33 mouse cellular contexts compared by ENCODE assay signal in genomic region chr16:16862288-16862687, GRCm38 (mm10). TPM values are rescaled to one million over a fixed set of nuclear protein-coding genes. Genes with fewer than 3 reads are reported as not detected.
A peak's percentile ranks its signal among the peaks of the same experiment; 100 is the strongest.
DNase-seq lines count a peak whose midpoint lies in the region; ATAC-seq and TF ChIP-seq lines count a peak whose summit lies in the region.
"Had no signal": no experiment of that assay in that cellular context is flagged by ENCODE, and none has a peak within 500 bp of the region (broad histone marks: within the 10 kb centered on the region; RNA-seq: fewer than 3 reads in every experiment).

No protein-coding gene starts in this region.

- H3K27me3 ChIP-seq in forebrain, embryonic 11.5 days (ENCODE audit: control insufficient read depth, insufficient read depth, low read length) = no peaks in the 10 kb centered on the region
- no peaks in the 10 kb centered on the region for H3K27me3 ChIP-seq in forebrain, postnatal 0 days (ENCODE audit: insufficient read depth, low read length)
- no peaks in the 10 kb centered on the region for H3K27me3 ChIP-seq in hindbrain, embryonic 14.5 days (ENCODE audit: control insufficient read depth, insufficient read depth, low read length)
- no peaks in the 10 kb centered on the region for H3K27me3 ChIP-seq in hindbrain, embryonic 11.5 days (ENCODE audit: control insufficient read depth, insufficient read depth, low read length)
- H3K27me3 ChIP-seq: embryonic facial prominence, embryonic 13.5 days; forebrain, embryonic 13.5 days; hindbrain, embryonic 15.5 days; intestine, embryonic 15.5 days had no signal

- no peak overlapping the region for H3K4me3 ChIP-seq in forebrain, embryonic 11.5 days (ENCODE audit: low read depth, low read length)
- H3K4me3 ChIP-seq in forebrain, postnatal 0 days (ENCODE audit: low read depth, low read length) = no peak overlapping the region
- H3K4me3 ChIP-seq in hindbrain, embryonic 14.5 days (replicated peaks; ENCODE audit: low read length) = no peak overlapping the region
- no peak overlapping the region for H3K4me3 ChIP-seq in hindbrain, embryonic 11.5 days (ENCODE audit: low read depth, low read length)
- H3K4me3 ChIP-seq: embryonic facial prominence, embryonic 10.5 days; embryonic facial prominence, embryonic 13.5 days; erythroblast, embryonic 14.5 days; forebrain, embryonic 13.5 days; gastrocnemius, adult 2 months; hindbrain, embryonic 10.5 days; hindbrain, embryonic 15.5 days; intestine, embryonic 15.5 days had no signal

- no peak overlapping the region for H3K4me2 ChIP-seq in forebrain, embryonic 11.5 days (ENCODE audit: low read depth, low read length, severe bottlenecking)
- no peak overlapping the region for H3K4me2 ChIP-seq in forebrain, postnatal 0 days (ENCODE audit: low read depth)
- no peak overlapping the region for H3K4me2 ChIP-seq in hindbrain, embryonic 14.5 days (replicated peaks)
- no peak overlapping the region for H3K4me2 ChIP-seq in hindbrain, embryonic 11.5 days (replicated peaks; ENCODE audit: low read depth, low read length)
- H3K4me2 ChIP-seq: embryonic facial prominence, embryonic 13.5 days; forebrain, embryonic 13.5 days; heart, embryonic 11.5 days; hindbrain, embryonic 15.5 days; intestine, embryonic 15.5 days had no signal

- no peak overlapping the region for H3K27ac ChIP-seq in forebrain, embryonic 11.5 days (ENCODE audit: low read depth, low read length)
- H3K27ac ChIP-seq in forebrain, postnatal 0 days (ENCODE audit: low read depth, low read length) = no peak overlapping the region
- no peak overlapping the region for H3K27ac ChIP-seq in hindbrain, embryonic 14.5 days
- no peak overlapping the region for H3K27ac ChIP-seq in hindbrain, embryonic 11.5 days (ENCODE audit: low read depth, low read length)
- H3K27ac ChIP-seq: embryonic facial prominence, embryonic 10.5 days; embryonic facial prominence, embryonic 13.5 days; forebrain, embryonic 13.5 days; gastrocnemius, adult 2 months; hindbrain, embryonic 10.5 days; hindbrain, embryonic 15.5 days; intestine, embryonic 15.5 days had no signal

- WGBS in forebrain, embryonic 11.5 days = 77% methylated on average over 3 of the region's 3 CpGs
- WGBS in forebrain, postnatal 0 days = 80% methylated on average over 3 of the region's 3 CpGs
- 84% methylated on average over 3 of the region's 3 CpGs for WGBS in hindbrain, embryonic 14.5 days
- WGBS in hindbrain, embryonic 11.5 days = 82% methylated on average over 3 of the region's 3 CpGs

- no peak for ATAC-seq in forebrain, embryonic 11.5 days (replicated peaks; ENCODE audit: low FRiP score)
- no peak for ATAC-seq in forebrain, postnatal 0 days
- ATAC-seq in hindbrain, embryonic 14.5 days (ENCODE audit: low FRiP score) = no peak
- ATAC-seq in hindbrain, embryonic 11.5 days (ENCODE audit: low FRiP score) = no peak
- ATAC-seq: activated CD4-positive, CD25-positive, alpha-beta regulatory T cell, adult 4 months; forebrain, embryonic 13.5 days; forebrain, embryonic 16.5 days; intestine, embryonic 15.5 days had no signal

- no peaks in the 10 kb centered on the region for H3K9me3 ChIP-seq in forebrain, embryonic 11.5 days (ENCODE audit: control insufficient read depth, low read length)
- H3K9me3 ChIP-seq in forebrain, postnatal 0 days (ENCODE audit: low read length) = no peaks in the 10 kb centered on the region
- no peaks in the 10 kb centered on the region for H3K9me3 ChIP-seq in hindbrain, embryonic 14.5 days (ENCODE audit: control insufficient read depth, low read length)
- no peaks in the 10 kb centered on the region for H3K9me3 ChIP-seq in hindbrain, embryonic 11.5 days (ENCODE audit: control insufficient read depth, low read length)
- H3K9me3 ChIP-seq: embryonic facial prominence, embryonic 10.5 days; embryonic facial prominence, embryonic 13.5 days; forebrain, embryonic 13.5 days; hindbrain, embryonic 10.5 days; hindbrain, embryonic 15.5 days; intestine, embryonic 15.5 days had no signal

- no peak overlapping the region for H3K9ac ChIP-seq in forebrain, embryonic 11.5 days (ENCODE audit: low read length)
- H3K9ac ChIP-seq in forebrain, postnatal 0 days = no peak overlapping the region
- H3K9ac ChIP-seq in hindbrain, embryonic 14.5 days = no peak overlapping the region
- no peak overlapping the region for H3K9ac ChIP-seq in hindbrain, embryonic 11.5 days (ENCODE audit: low read depth, low read length)
- H3K9ac ChIP-seq: embryonic facial prominence, embryonic 13.5 days; forebrain, embryonic 13.5 days; hindbrain, embryonic 15.5 days; intestine, embryonic 15.5 days had no signal

- H3K4me1 ChIP-seq in forebrain, embryonic 11.5 days (replicated peaks; ENCODE audit: control insufficient read depth, insufficient read depth, low read length) = no peaks in the 10 kb centered on the region
- no peaks in the 10 kb centered on the region for H3K4me1 ChIP-seq in forebrain, postnatal 0 days (ENCODE audit: insufficient read depth)
- H3K4me1 ChIP-seq in hindbrain, embryonic 14.5 days (replicated peaks; ENCODE audit: control insufficient read depth, insufficient read depth, low read length) = no peaks in the 10 kb centered on the region
- no peaks in the 10 kb centered on the region for H3K4me1 ChIP-seq in hindbrain, embryonic 11.5 days (replicated peaks; ENCODE audit: control insufficient read depth, insufficient read depth, low read length)
- H3K4me1 ChIP-seq: embryonic facial prominence, embryonic 13.5 days; forebrain, embryonic 13.5 days; hindbrain, embryonic 10.5 days; hindbrain, embryonic 15.5 days; intestine, embryonic 15.5 days had no signal

- TF ChIP-seq CTCF in forebrain, postnatal 0 days (IDR thresholded peaks at IDR 0.05; ENCODE audit: low read depth) = no peak

- no peaks in the 10 kb centered on the region for H3K36me3 ChIP-seq in forebrain, embryonic 11.5 days (ENCODE audit: control insufficient read depth, insufficient read depth, low read length)
- H3K36me3 ChIP-seq in forebrain, postnatal 0 days (ENCODE audit: insufficient read depth) = no peaks in the 10 kb centered on the region
- H3K36me3 ChIP-seq in hindbrain, embryonic 14.5 days (replicated peaks; ENCODE audit: control insufficient read depth, insufficient read depth) = no peaks in the 10 kb centered on the region
- no peaks in the 10 kb centered on the region for H3K36me3 ChIP-seq in hindbrain, embryonic 11.5 days (ENCODE audit: control insufficient read depth, insufficient read depth, low read length)
- H3K36me3 ChIP-seq: embryonic facial prominence, embryonic 10.5 days; embryonic facial prominence, embryonic 13.5 days; hindbrain, embryonic 10.5 days; hindbrain, embryonic 15.5 days; intestine, embryonic 15.5 days had no signal

- DNase-seq in forebrain, embryonic 11.5 days (ENCODE audit: low spot score) = peak; percentile 28
- DNase-seq in forebrain, postnatal 0 days = no peak
- DNase-seq in hindbrain, embryonic 14.5 days (ENCODE audit: low spot score) = peak; percentile 0
- no peak for DNase-seq in hindbrain, embryonic 11.5 days (ENCODE audit: low spot score)
- peak; percentile 1 for DNase-seq in right cerebral cortex, postnatal 10 days (ENCODE audit: low spot score in 2 of 2)
- no peak for DNase-seq in right cerebral cortex, postnatal 4 days
- DNase-seq: adrenal gland, adult 8-10 months; adrenal gland, postnatal 25 days; cerebellum, adult 11-12 months; cerebellum, adult 8-10 months; cerebellum, postnatal 10 days; cerebellum, postnatal 36 days; embryo, embryonic 11 days; gastrocnemius, adult 2 months; gastrocnemius, postnatal 14 days; heart, adult 18-20 months; heart, postnatal 36 days had no signal

RNA-seq across cellular contexts. Expression of gene Igll1, which starts 1.5 kb away (rescaled TPM):
- polyA plus RNA-seq in forebrain, embryonic 11.5 days (2014; fragmentation: Nextera tagmentation; extraction: Ambion mirVana) = not detected in 2 replicates
- not detected in 2 replicates for total RNA-seq in forebrain, postnatal 0 days (2014; rRNA removed)
- not detected in 2 replicates for polyA plus RNA-seq in forebrain, postnatal 0 days (2015; fragmentation: Nextera tagmentation; extraction: Ambion mirVana)
- not detected in 2 replicates for polyA plus RNA-seq in hindbrain, embryonic 14.5 days (2014; fragmentation: Nextera tagmentation; extraction: Ambion mirVana)
- polyA plus RNA-seq in hindbrain, embryonic 11.5 days (2014; fragmentation: Nextera tagmentation; extraction: Ambion mirVana) = not detected in 2 replicates
- total RNA-seq: adrenal gland, adult 8-10 months; adrenal gland, postnatal 25 days; gastrocnemius, adult 2 months; gastrocnemius, postnatal 14 days; gastrocnemius, postnatal 4 days; heart, adult 18-20 months; heart, postnatal 36 days had no signal
- polyA plus RNA-seq: brain, embryonic 14.5 days; cortical plate, adult 2 months; embryonic facial prominence, embryonic 10.5 days; embryonic facial prominence, embryonic 13.5 days; erythroblast, embryonic 14.5 days; frontal cortex, adult 2 months; heart, embryonic 11.5 days; heart, embryonic 14.5 days; heart, postnatal 0 days; hindbrain, embryonic 15.5 days had no signal

RNA-seq across cellular contexts. Expression of gene Top3b, which starts 8.2 kb away (rescaled TPM):
- 70.3 and 75.7 TPM in 2 replicates for polyA plus RNA-seq in forebrain, embryonic 11.5 days (2014; fragmentation: Nextera tagmentation; extraction: Ambion mirVana)
- 74.3 and 88.6 TPM in 2 replicates for total RNA-seq in forebrain, postnatal 0 days (2014; rRNA removed)
- 41.1 and 52.5 TPM in 2 replicates for polyA plus RNA-seq in forebrain, postnatal 0 days (2015; fragmentation: Nextera tagmentation; extraction: Ambion mirVana)
- polyA plus RNA-seq in hindbrain, embryonic 14.5 days (2014; fragmentation: Nextera tagmentation; extraction: Ambion mirVana) = 63.5 and 77.7 TPM in 2 replicates
- 56.9 and 57.9 TPM in 2 replicates for polyA plus RNA-seq in hindbrain, embryonic 11.5 days (2014; fragmentation: Nextera tagmentation; extraction: Ambion mirVana)

RNA-seq across cellular contexts. Expression of gene Vpreb1, which starts 8.4 kb away (rescaled TPM):
- polyA plus RNA-seq in forebrain, embryonic 11.5 days (2014; fragmentation: Nextera tagmentation; extraction: Ambion mirVana) = 0.63 and 1.3 TPM in 2 replicates
- 0.95 and 6.2 TPM in 2 replicates for total RNA-seq in forebrain, postnatal 0 days (2014; rRNA removed)
- polyA plus RNA-seq in forebrain, postnatal 0 days (2015; fragmentation: Nextera tagmentation; extraction: Ambion mirVana) = 0.83 and 0.97 TPM in 2 replicates
- 0.80 TPM in 1 of 2 replicates, not detected in the other for polyA plus RNA-seq in hindbrain, embryonic 14.5 days (2014; fragmentation: Nextera tagmentation; extraction: Ambion mirVana)
- polyA plus RNA-seq in hindbrain, embryonic 11.5 days (2014; fragmentation: Nextera tagmentation; extraction: Ambion mirVana) = 1.1 and 2.2 TPM in 2 replicates
- total RNA-seq: gastrocnemius, postnatal 14 days; heart, postnatal 36 days had no signal

RNA-seq across cellular contexts. Expression of gene Spag6l, which starts 33.0 kb away (rescaled TPM):
- 1.4 and 2.3 TPM in 2 replicates for polyA plus RNA-seq in forebrain, embryonic 11.5 days (2014; fragmentation: Nextera tagmentation; extraction: Ambion mirVana)
- 19.2 and 27.4 TPM in 2 replicates for total RNA-seq in forebrain, postnatal 0 days (2014; rRNA removed)
- polyA plus RNA-seq in forebrain, postnatal 0 days (2015; fragmentation: Nextera tagmentation; extraction: Ambion mirVana) = 15.5 and 20.5 TPM in 2 replicates
- polyA plus RNA-seq in hindbrain, embryonic 14.5 days (2014; fragmentation: Nextera tagmentation; extraction: Ambion mirVana) = 18.3 and 21.6 TPM in 2 replicates
- 7.0 and 7.2 TPM in 2 replicates for polyA plus RNA-seq in hindbrain, embryonic 11.5 days (2014; fragmentation: Nextera tagmentation; extraction: Ambion mirVana)
- total RNA-seq: gastrocnemius, adult 2 months; gastrocnemius, postnatal 14 days; gastrocnemius, postnatal 4 days had no signal
- polyA plus RNA-seq: erythroblast, embryonic 14.5 days had no signal

RNA-seq across cellular contexts. Expression of gene Ppm1f, which starts 34.0 kb away (rescaled TPM):
- 22.1 and 24.5 TPM in 2 replicates for polyA plus RNA-seq in forebrain, embryonic 11.5 days (2014; fragmentation: Nextera tagmentation; extraction: Ambion mirVana)
- 26.8 and 34.7 TPM in 2 replicates for total RNA-seq in forebrain, postnatal 0 days (2014; rRNA removed)
- 7.9 and 12.1 TPM in 2 replicates for polyA plus RNA-seq in forebrain, postnatal 0 days (2015; fragmentation: Nextera tagmentation; extraction: Ambion mirVana)
- 20.3 and 22.1 TPM in 2 replicates for polyA plus RNA-seq in hindbrain, embryonic 14.5 days (2014; fragmentation: Nextera tagmentation; extraction: Ambion mirVana)
- polyA plus RNA-seq in hindbrain, embryonic 11.5 days (2014; fragmentation: Nextera tagmentation; extraction: Ambion mirVana) = 10.9 and 17.6 TPM in 2 replicates

Comparison
In these comparisons a context has a peak if more than half of its experiments do, and no peak if none do; other contexts are left out.
1. DNase-seq: peak in forebrain, embryonic 11.5 days (single experiment), hindbrain, embryonic 14.5 days (single experiment) and right cerebral cortex, postnatal 10 days (2 of 2); none in forebrain, postnatal 0 days (single experiment), hindbrain, embryonic 11.5 days (single experiment) and right cerebral cortex, postnatal 4 days (single experiment).